Mouse (Mus musculus) stomach, postnatal 0 days (tissue): Measurements from ENCODE around the gene Adamts16. TPM values are rescaled to one million over a fixed set of nuclear protein-coding genes. Genes with fewer than 3 reads are reported as not detected.

Experiments
- ATAC-seq: fragments of 200-750 bp; cut with Nextera tagmentation; 2 replicates; pipeline ENCODE4 v1.8.0; 2017; ENCODE audit not compliant: low FRiP score, low TSS enrichment
- DNase-seq: peaks from one replicate; pipeline ENCODE4 v3.0.0-alpha.2; 2016; ENCODE audit warnings: low spot score
- H3K27ac ChIP-seq: fragments of 300-500 bp; sonication (generic); replicated peaks from 2 replicates; pipeline ENCODE4 v1.5.1; 2014; ENCODE audit warnings: mild to moderate bottlenecking, control low read depth
- H3K27me3 ChIP-seq: fragments of 300-500 bp; sonication (generic); 2 replicates; pipeline ENCODE4 v1.6.1; 2014; ENCODE audit warnings: low read length; ENCODE audit not compliant: control insufficient read depth, insufficient read depth
- H3K36me3 ChIP-seq: fragments of 300-500 bp; sonication (generic); 2 replicates; pipeline ENCODE4 v1.6.1; 2014; ENCODE audit warnings: low read length, mixed read lengths; ENCODE audit not compliant: control insufficient read depth, insufficient read depth
- H3K4me1 ChIP-seq: fragments of 300-500 bp; sonication (generic); replicated peaks from 2 replicates; pipeline ENCODE4 v1.6.1; 2014; ENCODE audit warnings: antibody characterized with exemption; ENCODE audit not compliant: control insufficient read depth, insufficient read depth
- H3K4me2 ChIP-seq: fragments of 300-500 bp; sonication (generic); replicated peaks from 2 replicates; pipeline ENCODE4 v1.6.1; 2014; ENCODE audit warnings: low read depth, mild to moderate bottlenecking, control low read depth, moderate library complexity
- H3K4me3 ChIP-seq: fragments of 300-500 bp; sonication (generic); 2 replicates; pipeline ENCODE4 v1.5.1; 2014; ENCODE audit warnings: low read depth, low read length, control low read depth
- H3K9ac ChIP-seq: fragments of 300-500 bp; sonication (generic); 2 replicates; pipeline ENCODE4 v1.6.1; 2014; ENCODE audit warnings: mild to moderate bottlenecking, low read length, control low read depth, mixed read lengths
- H3K9me3 ChIP-seq: fragments of 300-500 bp; sonication (generic); 2 replicates; pipeline ENCODE4 v1.6.1; 2016; ENCODE audit warnings: low read length; ENCODE audit not compliant: control insufficient read depth
- CTCF ChIP-seq: IDR thresholded peaks from 2 replicates; pipeline ENCODE4 v1.5.1; 2016; ENCODE audit warnings: antibody characterized with exemption, low read depth, mild to moderate bottlenecking, moderate library complexity
- EP300 ChIP-seq: optimal IDR thresholded peaks from 2 replicates; pipeline ENCODE3; 2016; ENCODE audit warnings: antibody characterized with exemption
- WGBS: fragments of 180-500 bp; shearing (Covaris S2); extraction: QIAGEN DNeasy Blood & Tissue Kit; methylation state at CpG from one replicate; pipeline ENCODE4 v1.1.7; 2014; 5-methylcytosine and 5-hydroxymethylcytosine counted together
- polyA plus RNA-seq: library from polyadenylated mRNA; unstranded; fragments of >200 nt; fragmentation: Nextera tagmentation; extraction: Ambion mirVana; gene quantifications from 2 replicates; pipeline ENCODE4 v1.2.1, GENCODE M21; 2015

The Adamts16 gene
- polyA plus RNA-seq, 1 experiment from 2014 or later, result 0.75 TPM

DNA sequence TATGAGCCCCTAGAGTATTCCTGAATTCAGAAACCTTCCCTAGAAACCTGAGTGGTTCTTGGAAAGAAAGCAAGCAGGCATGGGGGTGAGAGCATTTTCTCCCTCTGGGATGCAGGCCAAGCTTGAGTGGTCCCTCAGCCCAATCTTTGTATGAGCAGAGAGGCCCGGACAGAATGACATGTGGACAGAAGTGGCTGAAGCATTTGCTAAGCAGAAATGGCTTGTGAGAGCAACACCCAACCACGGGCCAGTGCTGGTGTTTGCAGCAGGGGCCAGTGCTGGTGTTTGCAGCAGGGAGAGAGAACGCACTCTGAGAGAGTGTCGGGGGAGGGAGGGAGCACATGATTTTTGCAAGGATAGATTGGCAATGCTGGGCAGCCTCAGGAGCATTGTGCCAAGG, 105.2 kb downstream of the Adamts16 start:
- H3K4me3 ChIP-seq, result no peak overlapping the region
- no peak overlapping the region for H3K27ac ChIP-seq
- H3K9ac ChIP-seq, result no peak overlapping the region
- H3K9me3 ChIP-seq, result no peaks in the 10 kb centered on the region
- H3K27me3 ChIP-seq, result no peaks in the 10 kb centered on the region
- DNase-seq, result no peak
- peaks cover 5% of the 10 kb centered on the region; the same call in 1 of the 2 replicates for H3K4me1 ChIP-seq
- TF ChIP-seq EP300, result no peak
- TF ChIP-seq CTCF, result no peak
- H3K36me3 ChIP-seq, result no peaks in the 10 kb centered on the region
- WGBS, result 27% methylated on average over 4 of the region's 4 CpGs
- H3K4me2 ChIP-seq, result no peak overlapping the region
- no peak for ATAC-seq

DNA sequence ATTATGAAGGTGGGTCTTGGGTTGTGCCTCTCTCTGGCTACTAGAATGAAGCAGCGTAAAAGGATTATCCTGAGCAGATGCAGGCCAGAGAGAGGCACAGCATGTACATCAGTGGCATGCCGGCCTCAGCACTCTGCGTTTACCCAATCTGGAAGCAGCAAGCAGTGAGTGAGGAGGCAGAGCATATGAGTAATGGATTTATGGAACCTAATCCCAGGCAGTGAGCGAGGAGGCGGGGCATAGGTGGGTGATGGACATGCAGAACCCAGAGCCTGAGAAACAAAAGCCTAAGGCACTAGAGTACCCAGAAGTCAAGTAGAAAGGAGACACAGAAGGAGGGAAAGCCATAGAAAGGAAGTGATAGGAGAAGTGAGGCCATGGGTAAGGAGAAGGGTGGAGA, 107.0 kb downstream of the Adamts16 start:
- Histone ChIP-seq H3K27me3 (no peaks in the 10 kb centered on the region), H3K4me2 (no peak overlapping the region), H3K9me3 (no peaks in the 10 kb centered on the region), H3K27ac (no peak overlapping the region), H3K9ac (no peak overlapping the region), H3K36me3 (no peaks in the 10 kb centered on the region), H3K4me1 (peaks cover 5% of the 10 kb centered on the region; the same call in 1 of the 2 replicates), H3K4me3 (no peak overlapping the region)
- ATAC-seq (no peak), DNase-seq (no peak)
- 64% methylated on average over 5 of the region's 5 CpGs for WGBS
- TF ChIP-seq CTCF (no peak), EP300 (no peak)

DNA sequence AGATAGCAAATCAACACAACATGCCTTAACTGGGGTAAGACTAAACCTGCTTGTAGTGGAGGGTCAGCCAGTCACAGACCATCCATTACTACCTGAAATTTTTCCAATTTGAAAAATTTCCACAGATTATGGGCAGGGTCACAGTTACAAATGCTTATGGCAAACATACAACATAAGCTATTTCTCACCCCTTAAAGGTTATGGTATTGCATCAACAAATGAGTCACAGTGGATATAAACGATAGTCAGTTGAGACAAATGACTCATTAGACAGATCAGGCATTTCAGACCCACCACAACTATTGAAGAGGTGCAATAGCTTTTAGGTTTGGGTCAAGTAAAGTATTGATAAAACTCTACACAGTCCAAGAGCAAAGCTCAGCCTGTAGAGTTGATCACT, 107.7 kb downstream of the Adamts16 start:
- Histone ChIP-seq H3K4me2 (no peak overlapping the region), H3K27ac (no peak overlapping the region), H3K36me3 (no peaks in the 10 kb centered on the region), H3K27me3 (no peaks in the 10 kb centered on the region), H3K4me3 (no peak overlapping the region), H3K9me3 (no peaks in the 10 kb centered on the region), H3K9ac (no peak overlapping the region), H3K4me1 (peaks cover 5% of the 10 kb centered on the region; the same call in 1 of the 2 replicates)
- TF ChIP-seq CTCF (no peak), EP300 (no peak)
- DNase-seq, result no peak
- 50% methylated on average over 1 of the region's 1 CpGs for WGBS
- ATAC-seq, result no peak

DNA sequence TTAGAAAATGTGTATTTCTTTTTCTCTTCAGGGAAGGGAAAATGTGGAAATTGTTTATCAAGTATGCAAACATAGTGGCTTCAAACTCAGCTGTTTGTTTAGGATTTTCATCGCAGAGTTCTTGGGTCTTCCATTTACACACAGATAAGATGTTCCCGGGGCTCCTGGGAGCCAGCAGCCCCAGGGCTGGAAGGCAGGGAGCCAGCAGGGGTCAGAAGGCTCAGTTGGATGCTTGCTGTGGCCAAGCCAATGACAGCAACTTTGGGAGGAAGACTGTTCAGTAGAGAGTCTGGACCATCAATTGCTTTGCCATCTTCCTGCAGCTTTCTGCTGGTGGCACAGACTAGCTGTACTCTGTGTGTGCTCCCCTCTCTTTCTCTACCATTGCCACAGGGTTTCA, 108.4 kb downstream of the Adamts16 start:
- DNase-seq (no peak), ATAC-seq (no peak)
- no peak for TF ChIP-seq EP300
- no peak for TF ChIP-seq CTCF
- Histone ChIP-seq H3K4me2 (no peak overlapping the region), H3K9ac (no peak overlapping the region), H3K36me3 (no peaks in the 10 kb centered on the region), H3K27me3 (no peaks in the 10 kb centered on the region), H3K9me3 (no peaks in the 10 kb centered on the region), H3K4me1 (peaks cover 5% of the 10 kb centered on the region; the same call in 1 of the 2 replicates), H3K4me3 (no peak overlapping the region), H3K27ac (no peak overlapping the region)
- WGBS, result 16% methylated on average over 2 of the region's 2 CpGs

DNA sequence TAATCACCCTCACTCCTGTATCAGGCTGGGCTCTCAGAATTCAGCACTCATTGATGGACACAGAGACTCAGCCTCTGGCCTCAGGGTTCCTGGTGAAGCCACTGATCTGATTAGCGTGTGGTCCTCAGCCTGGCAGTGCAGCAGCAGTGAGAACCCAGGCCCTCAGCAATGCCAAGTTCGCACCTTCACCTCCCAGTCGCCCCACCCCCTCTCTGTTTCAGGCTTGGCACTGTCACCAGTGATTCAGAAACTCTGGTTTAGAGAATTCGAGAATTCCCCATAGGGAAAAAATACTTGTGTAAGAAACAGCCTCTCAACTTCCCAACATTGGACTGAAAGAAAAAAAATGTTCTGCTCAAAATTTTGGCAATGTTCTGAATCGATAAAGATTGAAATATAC, 108.8 kb downstream of the Adamts16 start:
- WGBS, result 58% methylated on average over 5 of the region's 5 CpGs
- no peaks in the 10 kb centered on the region for H3K27me3 ChIP-seq
- H3K4me1 ChIP-seq, result peaks cover 5% of the 10 kb centered on the region; the same call in 1 of the 2 replicates
- no peak for ATAC-seq
- TF ChIP-seq EP300 (no peak), CTCF (no peak)
- no peaks in the 10 kb centered on the region for H3K9me3 ChIP-seq
- no peak overlapping the region for H3K4me3 ChIP-seq
- no peak overlapping the region for H3K4me2 ChIP-seq
- no peaks in the 10 kb centered on the region for H3K36me3 ChIP-seq
- no peak for DNase-seq
- no peak overlapping the region for H3K27ac ChIP-seq
- H3K9ac ChIP-seq, result no peak overlapping the region

DNA sequence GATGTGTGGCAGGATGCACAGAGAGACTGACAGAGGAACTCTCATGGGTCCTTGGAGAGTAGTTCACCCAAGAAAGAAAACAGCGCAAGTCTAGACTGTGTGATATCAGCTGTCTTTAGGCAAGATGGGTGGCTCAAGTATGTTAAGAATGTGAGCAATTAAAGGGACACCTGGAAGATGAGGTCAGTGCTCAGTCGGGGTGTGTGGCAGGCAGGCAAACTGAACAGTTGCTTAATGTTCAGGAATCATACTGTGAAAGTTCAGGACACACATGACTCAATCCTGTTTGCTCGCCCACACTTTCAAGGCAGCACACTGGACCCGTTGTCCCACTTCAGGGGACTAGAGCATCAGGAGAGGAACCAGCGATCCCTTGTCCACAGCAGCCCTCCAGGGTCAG, 110.3 kb downstream of the Adamts16 start:
- H3K4me3 ChIP-seq, result no peak overlapping the region
- ATAC-seq, result no peak
- WGBS, result 59% methylated on average over 5 of the region's 5 CpGs
- no peak overlapping the region for H3K4me2 ChIP-seq
- no peaks in the 10 kb centered on the region for H3K36me3 ChIP-seq
- no peak for TF ChIP-seq EP300
- TF ChIP-seq CTCF, result no peak
- no peak overlapping the region for H3K27ac ChIP-seq
- peaks cover 4% of the 10 kb centered on the region; the same call in 1 of the 2 replicates for H3K4me1 ChIP-seq
- no peak overlapping the region for H3K9ac ChIP-seq
- H3K27me3 ChIP-seq, result no peaks in the 10 kb centered on the region
- no peaks in the 10 kb centered on the region for H3K9me3 ChIP-seq
- DNase-seq, result no peak
